Mouse (Mus musculus): ENCODE data around the gene Wdr18. TPM values are rescaled to one million over a fixed set of nuclear protein-coding genes. Genes with fewer than 3 reads are reported as not detected.
A peak's percentile ranks its signal among the peaks of the same experiment; 100 is the strongest.
"Not testable (repeated sequence)": the region's sequence is repeated elsewhere in the genome, so short reads cannot be mapped to it uniquely, and the experiment has no call there.

Wdr18 gene
- total RNA-seq, 2 experiments from 2014 or later = 35.5 to 40.8 TPM

GRCm38 (mm10) chr10:79945507-79946234, 14.3 kb upstream of the Wdr18 start:
- DNase-seq (ENCODE audit: low spot score in 2 of 2) = no peak

GRCm38 (mm10) chr10:79946752-79947322, 13.1 kb upstream of the Wdr18 start:
- no peak for DNase-seq (ENCODE audit: low spot score in 2 of 2)

DNA sequence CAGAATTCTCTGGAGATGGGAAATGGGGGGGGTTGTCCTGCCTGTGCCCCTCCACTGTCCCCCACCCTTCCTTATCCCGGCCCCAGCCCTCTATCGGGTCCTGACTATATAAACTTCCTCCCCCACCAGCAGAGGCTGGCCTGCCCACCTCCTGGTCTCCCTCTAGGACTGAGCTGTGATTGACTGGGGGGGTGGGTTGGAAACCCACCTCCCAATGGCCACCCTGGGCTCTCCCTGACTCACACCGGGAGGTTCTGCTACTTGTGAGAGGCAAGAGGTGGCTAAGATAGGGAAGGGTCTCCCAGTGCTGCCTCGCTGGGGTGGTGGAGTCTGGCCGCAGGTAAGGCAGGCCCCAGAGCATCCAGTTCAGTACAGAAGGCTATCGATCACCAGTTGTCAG, 12.4 kb upstream of the Wdr18 start:
- DNase-seq (ENCODE audit: low spot score in 2 of 2) = no peak

- DNase-seq (ENCODE audit: low spot score in 2 of 2) = no peak
These were observed 10.1 kb upstream of the Wdr18 start for GRCm38 (mm10) chr10:79949873-79950272.

DNA sequence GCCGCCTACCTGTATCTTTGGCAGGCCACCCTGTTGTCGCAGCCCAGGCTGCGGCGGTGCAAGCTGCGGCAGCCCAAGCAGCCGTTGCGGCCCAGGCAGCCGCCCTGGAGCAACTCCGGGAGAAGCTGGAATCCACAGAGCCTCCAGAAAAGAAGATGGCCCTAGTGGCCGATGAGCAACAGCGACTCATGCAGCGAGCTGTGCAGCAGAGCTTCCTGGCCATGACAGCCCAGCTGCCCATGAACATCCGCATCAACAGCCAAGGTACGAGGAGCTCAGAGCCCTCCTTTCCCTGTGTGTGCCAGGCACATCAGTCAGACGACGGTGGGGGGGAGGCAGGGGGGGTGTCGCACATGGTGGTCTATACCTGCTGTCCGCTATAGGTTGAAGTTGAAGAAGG, 9.3 kb upstream of the Wdr18 start:
- no peak for DNase-seq (ENCODE audit: low spot score in 2 of 2)

- DNase-seq (ENCODE audit: low spot score in 2 of 2) = no peak
These were observed 6.0 kb upstream of the Wdr18 start for GRCm38 (mm10) chr10:79953946-79954345.

DNA sequence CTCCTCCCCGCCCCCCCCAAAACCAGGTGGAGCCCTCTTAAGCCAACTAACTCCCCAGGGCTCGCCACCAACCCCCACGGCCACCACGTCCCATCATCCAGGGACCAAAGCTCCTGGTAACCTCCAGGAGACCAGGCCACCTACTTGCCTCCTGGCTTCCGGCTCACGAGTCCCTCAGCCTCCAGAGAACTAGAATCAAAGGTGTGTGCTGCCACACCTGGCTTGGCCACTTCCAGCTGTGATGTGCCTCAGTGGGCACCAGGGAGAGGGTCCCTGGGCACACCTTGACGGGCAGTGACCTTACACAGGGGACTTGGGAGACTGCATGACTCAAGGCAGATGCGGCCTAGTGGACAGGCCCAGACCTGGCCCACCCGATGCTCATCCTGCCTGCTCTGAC, 4.3 kb upstream of the Wdr18 start:
- no peak for DNase-seq (ENCODE audit: low spot score in 2 of 2)

GRCm38 (mm10) chr10:79956643-79957154, 3.3 kb upstream of the Wdr18 start:
- no peak for DNase-seq (ENCODE audit: low spot score in 2 of 2)

- DNase-seq (ENCODE audit: low spot score in 2 of 2) = peak; percentile 71 to 73
These were observed 1.7 kb upstream of the Wdr18 start for GRCm38 (mm10) chr10:79958140-79958816.

DNA sequence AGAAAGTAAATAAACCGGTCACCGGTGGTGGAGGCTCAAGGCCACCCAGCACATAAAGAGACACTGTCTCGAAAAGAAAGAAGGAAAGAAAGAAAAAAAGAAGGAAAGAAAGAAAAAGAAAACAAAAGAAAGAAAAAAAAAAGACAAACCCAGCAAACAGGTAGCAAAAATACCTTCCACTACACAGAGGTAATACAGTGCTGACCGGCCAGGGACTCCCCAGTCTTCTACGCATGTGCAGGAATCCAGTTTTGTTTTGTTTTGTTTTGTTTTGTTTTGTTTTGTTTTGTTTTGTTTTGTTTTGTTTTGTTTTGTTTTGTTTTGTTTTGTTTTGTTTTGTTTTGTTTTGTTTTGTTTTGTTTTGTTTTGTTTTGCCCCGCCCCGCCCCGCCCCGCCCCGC, 540 bp upstream of the Wdr18 start:
- DNase-seq (ENCODE audit: low spot score in 2 of 2) = not testable (repeated sequence)

- no peak for DNase-seq (ENCODE audit: low spot score in 2 of 2)
These were observed 831 bp downstream of the Wdr18 start for GRCm38 (mm10) chr10:79960671-79961294.

GRCm38 (mm10) chr10:79964727-79965126, 4.8 kb downstream of the Wdr18 start:
- DNase-seq (ENCODE audit: low spot score in 2 of 2) = no peak

DNA sequence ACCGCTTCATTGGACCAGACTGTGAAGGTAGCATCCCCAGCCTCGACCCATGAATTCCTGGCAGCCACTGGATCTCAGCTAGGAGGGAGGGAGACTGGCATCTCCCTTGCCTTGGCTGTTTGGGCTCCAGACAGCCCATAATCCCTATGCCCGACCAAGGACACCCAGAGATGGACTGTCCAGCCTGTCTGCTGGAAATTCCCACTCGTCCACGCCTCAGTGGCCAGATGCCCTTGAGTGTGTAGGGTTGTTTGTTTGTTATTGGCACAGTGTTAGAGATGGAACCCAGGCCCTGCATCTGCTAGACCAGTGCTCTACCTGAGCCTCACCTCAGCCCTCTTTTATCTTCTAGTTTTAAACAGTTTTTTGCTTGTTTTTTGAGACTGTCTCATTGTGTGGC, 5.4 kb downstream of the Wdr18 start:
- no peak for DNase-seq (ENCODE audit: low spot score in 2 of 2)

DNA sequence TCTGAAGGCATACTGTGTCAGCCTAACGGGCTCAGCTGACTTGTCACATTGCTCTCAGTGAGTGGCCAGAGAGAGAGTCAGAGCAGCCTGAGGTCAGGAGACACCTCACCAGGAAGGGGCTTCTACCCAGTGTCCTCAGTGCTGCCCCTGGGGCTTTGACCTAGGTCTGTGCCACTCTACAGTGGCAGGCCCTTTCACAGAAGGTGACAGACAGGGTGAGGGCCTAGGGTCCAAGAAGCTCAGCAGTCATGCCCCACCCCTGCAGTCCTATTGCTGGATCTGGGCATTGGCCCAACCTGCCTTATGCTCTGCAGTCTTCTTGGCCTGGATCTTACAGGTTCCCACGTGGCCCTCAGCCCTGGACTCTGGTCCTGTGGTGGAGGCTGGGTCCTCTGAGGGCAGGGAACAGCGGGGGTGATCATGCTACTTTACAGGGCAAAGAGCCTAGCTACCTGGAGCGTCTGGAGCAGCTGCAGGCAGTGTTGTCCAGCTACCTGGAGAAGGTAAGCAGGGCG, 7.0 kb downstream of the Wdr18 start:
- DNase-seq (ENCODE audit: low spot score in 2 of 2) = no peak

DNA sequence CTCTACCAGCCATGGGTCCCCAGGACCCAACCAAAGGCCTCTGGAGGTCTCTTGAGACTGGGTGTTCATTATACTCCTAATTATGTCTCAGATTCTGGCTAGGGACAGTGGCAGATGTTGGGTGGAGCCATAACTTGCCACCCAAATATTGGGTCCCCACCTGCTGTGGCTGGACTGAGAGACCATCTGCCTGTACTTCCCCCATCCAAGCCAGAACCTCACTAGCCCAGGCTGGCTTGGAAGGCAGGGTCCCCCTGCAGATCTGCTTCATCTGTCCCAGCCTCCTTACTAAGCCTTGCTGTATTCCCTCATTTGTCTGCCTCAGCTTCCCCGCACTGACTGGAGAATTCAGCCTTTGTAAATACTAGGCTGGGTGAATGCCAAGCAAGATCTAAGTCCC, 8.2 kb downstream of the Wdr18 start:
- no peak for DNase-seq (ENCODE audit: low spot score in 2 of 2)

DNA sequence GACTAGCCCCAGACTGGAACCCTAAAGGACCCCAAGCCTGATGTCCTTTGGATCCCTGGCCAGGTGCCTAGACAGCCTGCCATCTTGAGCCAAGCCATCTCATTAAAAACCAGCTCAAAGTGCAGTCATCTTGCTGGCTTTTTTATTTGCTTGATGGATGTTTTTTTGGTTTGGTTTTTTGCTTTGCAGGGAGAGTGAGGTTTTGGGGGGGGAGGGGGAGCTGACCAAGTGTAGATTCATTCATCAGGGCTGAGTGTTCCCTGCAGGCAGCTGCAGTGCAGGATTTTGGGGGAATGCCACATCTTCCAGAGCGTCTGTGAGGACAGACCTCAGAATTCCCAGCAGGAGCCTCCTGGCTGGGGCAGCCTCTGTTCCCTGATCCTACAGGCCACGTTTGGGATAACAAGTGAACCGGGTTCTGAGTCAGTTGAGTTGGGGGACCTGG, 9.2 kb downstream of the Wdr18 start:
- no peak for DNase-seq (ENCODE audit: low spot score in 2 of 2)

DNA sequence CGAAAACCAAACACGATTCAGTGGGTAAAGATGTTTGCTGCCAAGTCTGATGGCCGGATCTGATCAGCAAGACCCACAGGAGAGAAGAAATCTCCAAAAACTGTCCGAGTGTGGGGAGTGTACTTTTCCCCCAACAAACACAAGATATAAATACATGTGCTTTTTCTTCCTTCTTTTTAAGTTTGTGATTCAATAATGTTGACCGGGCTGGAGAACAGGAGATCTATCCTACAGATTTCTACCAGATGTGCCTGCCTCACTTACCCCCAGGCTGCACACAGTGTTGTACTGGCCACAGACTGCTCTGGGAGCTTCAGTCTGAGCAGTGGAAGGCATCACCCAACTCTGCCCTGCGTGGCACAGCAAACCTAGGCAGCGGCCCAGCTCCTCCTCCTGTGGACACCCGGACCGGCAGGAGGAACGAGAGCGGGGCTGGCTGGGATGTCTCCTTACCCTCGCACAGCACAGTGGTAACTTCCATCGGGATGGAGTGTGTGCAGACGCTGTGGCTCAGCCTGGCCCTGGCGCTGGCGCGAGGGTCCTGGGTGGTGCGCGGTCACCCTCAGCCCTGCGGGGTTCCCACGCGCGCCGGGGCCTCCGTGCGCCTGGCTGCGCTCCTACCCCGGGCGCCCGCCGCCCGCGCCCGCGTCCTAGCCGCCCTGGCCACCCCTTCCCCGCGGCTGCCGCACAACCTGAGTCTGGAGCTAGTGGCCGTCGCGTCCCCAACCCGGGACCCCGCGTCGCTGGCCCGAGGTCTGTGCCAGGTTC, 10.6 kb downstream of the Wdr18 start, which contains the start of gene Grin3b:
Gene Grin3b (plus strand): TSS at position 301 of the 768 bp plus-strand sequence.
- no peak for DNase-seq (ENCODE audit: low spot score in 2 of 2)

DNA sequence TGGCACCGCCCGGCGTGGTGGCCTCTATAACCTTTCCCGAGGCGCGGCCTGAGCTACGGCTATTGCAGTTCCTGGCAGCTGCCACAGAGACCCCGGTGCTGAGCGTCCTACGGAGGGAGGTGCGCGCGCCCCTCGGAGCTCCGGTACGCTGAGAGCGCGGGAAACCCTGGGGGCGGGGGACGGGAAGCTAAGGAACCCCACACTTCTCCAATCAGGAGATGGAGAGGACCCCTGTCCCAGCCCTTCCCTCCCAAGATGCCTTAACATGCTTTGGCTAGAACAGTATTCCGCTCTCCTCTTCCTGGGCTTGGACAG, 11.2 kb downstream of the Wdr18 start:
- DNase-seq (ENCODE audit: low spot score in 2 of 2) = no peak

DNA sequence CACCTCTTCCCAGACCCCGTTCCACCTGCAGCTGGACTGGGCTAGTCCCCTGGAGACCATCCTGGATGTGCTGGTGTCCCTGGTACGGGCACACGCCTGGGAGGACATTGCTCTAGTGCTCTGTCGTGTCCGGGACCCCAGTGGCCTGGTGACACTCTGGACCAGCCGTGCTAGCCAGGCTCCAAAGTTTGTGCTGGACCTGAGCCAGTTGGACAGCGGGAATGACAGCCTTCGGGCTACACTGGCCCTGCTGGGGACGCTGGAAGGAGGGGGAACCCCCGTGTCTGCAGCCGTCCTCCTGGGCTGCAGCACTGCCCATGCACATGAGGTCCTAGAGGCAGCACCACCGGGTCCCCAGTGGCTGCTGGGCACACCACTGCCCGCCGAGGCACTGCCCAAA, 12.9 kb downstream of the Wdr18 start:
- DNase-seq (ENCODE audit: low spot score in 2 of 2) = no peak

- no peak for DNase-seq (ENCODE audit: low spot score in 2 of 2)
These were observed 14.1 kb downstream of the Wdr18 start for GRCm38 (mm10) chr10:79974087-79974486.

GRCm38 (mm10) chr10:79974668-79975067, 14.7 kb downstream of the Wdr18 start:
- no peak for DNase-seq (ENCODE audit: low spot score in 2 of 2)

Measured in layer of hippocampus, postnatal 14 days (tissue).